Mouse (Mus musculus): ENCODE results near the gene Slc48a1. TPM values are rescaled to one million over a fixed set of nuclear protein-coding genes. Genes with fewer than 3 reads are reported as not detected.
A peak's percentile ranks its signal among the peaks of the same experiment; 100 is the strongest.

Slc48a1 gene
- total and polyA plus RNA-seq, 3 experiments, result 116 to 299 TPM; not detected in 1

GRCm38 (mm10) chr15:97811307-97811706 lies 33.0 kb downstream of the Slc48a1 start:
- H3K79me2 ChIP-seq (ENCODE audit: control insufficient read depth, insufficient read depth, low read length, poor library complexity), result peaks cover 34% of the 10 kb centered on the region
- DNase-seq (ENCODE audit: low read depth, low spot score), result no peak
- H3K36me3 ChIP-seq (ENCODE audit: control insufficient read depth in 1 of 2, insufficient read depth in 2 of 2, low read length in 2 of 2), result peaks cover 2 to 57% of the 10 kb centered on the region in 2 experiments; a peak in 3 of 4 replicates
- TF ChIP-seq KAT2A (conservative IDR thresholded peaks at IDR 0.05; ENCODE audit: low read depth, low read length) (no peak), ZMIZ1 (IDR thresholded peaks at IDR 0.05; ENCODE audit: low read depth, low read length) (0 out of 2 replicates have a peak, but pooled peaks have one; percentile 4)
- H3K27ac ChIP-seq (ENCODE audit: control insufficient read depth, low read depth, low read length), result no peak overlapping the region
- no peaks in the 10 kb centered on the region for H3K27me3 ChIP-seq (ENCODE audit: control insufficient read depth in 1 of 2, insufficient read depth in 2 of 2, low read length in 2 of 2)
- H3K4me1 ChIP-seq (ENCODE audit: control insufficient read depth in 1 of 2, insufficient read depth in 2 of 2, low read length in 2 of 2), result no peaks in the 10 kb centered on the region
- no peak overlapping the region for H3K4me3 ChIP-seq (ENCODE audit: control insufficient read depth in 1 of 2, insufficient read depth in 1 of 2, low read depth in 2 of 2, low read length in 2 of 2)
- H3K9ac ChIP-seq (ENCODE audit: control insufficient read depth, low read depth, low read length, poor library complexity, severe bottlenecking), result no peak overlapping the region
- H3K9me3 ChIP-seq (replicated peaks; ENCODE audit: insufficient read depth, low read length), result no peaks in the 10 kb centered on the region

DNA sequence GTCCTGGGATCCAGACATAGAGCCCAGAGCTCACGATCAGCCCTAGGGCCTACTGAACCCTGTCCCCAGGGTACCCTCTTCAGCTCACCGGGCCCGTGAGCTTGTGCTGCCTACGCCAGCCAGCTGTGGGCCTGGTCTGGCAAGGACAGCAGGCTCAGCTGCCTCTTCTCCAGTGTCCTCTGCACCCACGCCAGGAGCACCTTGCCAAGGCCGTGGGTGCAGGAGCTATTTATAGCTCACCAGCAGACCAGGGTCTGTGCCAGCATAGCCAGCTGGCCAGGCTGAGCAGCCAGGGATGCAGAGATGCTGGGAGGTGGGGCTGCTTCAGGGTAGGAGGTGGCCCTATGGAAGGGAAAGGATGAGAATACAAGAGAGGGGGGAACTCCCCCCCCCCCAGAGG lies 33.8 kb downstream of the Slc48a1 start:
- no peak overlapping the region for H3K4me3 ChIP-seq (ENCODE audit: control insufficient read depth in 1 of 2, insufficient read depth in 1 of 2, low read depth in 2 of 2, low read length in 2 of 2)
- H3K36me3 ChIP-seq (ENCODE audit: control insufficient read depth in 1 of 2, insufficient read depth in 2 of 2, low read length in 2 of 2), result peaks cover 2 to 60% of the 10 kb centered on the region in 2 experiments; a peak in 3 of 4 replicates
- H3K27ac ChIP-seq (ENCODE audit: control insufficient read depth, low read depth, low read length), result no peak overlapping the region
- H3K4me1 ChIP-seq (ENCODE audit: control insufficient read depth in 1 of 2, insufficient read depth in 2 of 2, low read length in 2 of 2), result no peaks in the 10 kb centered on the region
- TF ChIP-seq ETS1 (IDR thresholded peaks at IDR 0.05; ENCODE audit: low read depth, low read length) (0 out of 2 replicates have a peak, but pooled peaks have one; percentile 31), CHD1 (IDR thresholded peaks at IDR 0.05; ENCODE audit: low read depth, low read length) (no peak), ELF1 (IDR thresholded peaks at IDR 0.05; ENCODE audit: low read depth, low read length) (no peak), POLR2A (IDR thresholded peaks at IDR 0.05; ENCODE audit: control insufficient read depth in 1 of 2, insufficient read depth in 1 of 2, low read depth in 1 of 2, low read length in 2 of 2, poor library complexity in 1 of 2) (0 out of 4 replicates have a peak, but pooled peaks of 1 of the 2 experiments have one; percentile 15), RAD21 (IDR thresholded peaks at IDR 0.05; ENCODE audit: low read depth, low read length) (no peak), NRF1 (IDR thresholded peaks at IDR 0.05; ENCODE audit: insufficient read depth, low read depth, low read length, poor library complexity, severe bottlenecking) (no peak)
- no peaks in the 10 kb centered on the region for H3K9me3 ChIP-seq (replicated peaks; ENCODE audit: insufficient read depth, low read length)
- no peak for DNase-seq (ENCODE audit: low read depth, low spot score)
- peaks cover 41% of the 10 kb centered on the region for H3K79me2 ChIP-seq (ENCODE audit: control insufficient read depth, insufficient read depth, low read length, poor library complexity)
- H3K27me3 ChIP-seq (ENCODE audit: control insufficient read depth in 1 of 2, insufficient read depth in 2 of 2, low read length in 2 of 2), result no peaks in the 10 kb centered on the region
- no peak overlapping the region for H3K9ac ChIP-seq (ENCODE audit: control insufficient read depth, low read depth, low read length, poor library complexity, severe bottlenecking)

DNA sequence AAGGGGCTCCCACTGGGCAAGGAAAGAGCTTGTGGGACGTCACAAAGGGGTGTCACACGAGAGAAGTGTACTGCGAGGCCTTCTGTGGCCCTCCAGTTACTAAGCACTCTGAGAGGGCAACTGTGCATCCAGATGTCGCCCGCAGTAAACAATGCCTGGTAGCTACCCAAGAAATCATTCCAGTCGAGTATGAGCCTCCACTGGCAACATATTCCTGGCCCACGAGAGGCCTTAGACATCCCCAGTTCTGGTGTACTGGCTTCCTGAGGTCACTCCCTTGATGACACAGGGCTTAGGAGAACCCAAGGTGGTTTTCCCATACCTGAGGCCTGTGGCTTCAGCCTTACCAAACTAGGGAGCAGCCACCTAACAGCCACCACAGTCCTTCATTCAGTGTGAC lies 34.6 kb downstream of the Slc48a1 start:
- Histone ChIP-seq H3K27ac (ENCODE audit: control insufficient read depth, low read depth, low read length) (no peak overlapping the region), H3K27me3 (ENCODE audit: control insufficient read depth in 1 of 2, insufficient read depth in 2 of 2, low read length in 2 of 2) (no peaks in the 10 kb centered on the region), H3K4me3 (ENCODE audit: control insufficient read depth in 1 of 2, insufficient read depth in 1 of 2, low read depth in 2 of 2, low read length in 2 of 2) (no peak overlapping the region), H3K79me2 (ENCODE audit: control insufficient read depth, insufficient read depth, low read length, poor library complexity) (peaks cover 47% of the 10 kb centered on the region), H3K36me3 (ENCODE audit: control insufficient read depth in 1 of 2, insufficient read depth in 2 of 2, low read length in 2 of 2) (peaks cover 2 to 55% of the 10 kb centered on the region in 2 experiments; a peak in 3 of 4 replicates), H3K4me1 (ENCODE audit: control insufficient read depth in 1 of 2, insufficient read depth in 2 of 2, low read length in 2 of 2) (no peaks in the 10 kb centered on the region), H3K9ac (ENCODE audit: control insufficient read depth, low read depth, low read length, poor library complexity, severe bottlenecking) (no peak overlapping the region), H3K9me3 (replicated peaks; ENCODE audit: insufficient read depth, low read length) (no peaks in the 10 kb centered on the region)
- DNase-seq (ENCODE audit: low read depth, low spot score), result no peak
- TF ChIP-seq MAZ (IDR thresholded peaks at IDR 0.05; ENCODE audit: low read depth, low read length), result no peak
- TF ChIP-seq KAT2A (conservative IDR thresholded peaks at IDR 0.05; ENCODE audit: low read depth, low read length), result no peak
- no peak for TF ChIP-seq USF1 (IDR thresholded peaks at IDR 0.05; ENCODE audit: low read depth, low read length)
- no peak for TF ChIP-seq GABPA (IDR thresholded peaks at IDR 0.05; ENCODE audit: low read depth, low read length)
- no peak for TF ChIP-seq ZMIZ1 (IDR thresholded peaks at IDR 0.05; ENCODE audit: low read depth, low read length)
- no peak for TF ChIP-seq CHD2 (IDR thresholded peaks at IDR 0.05; ENCODE audit: low read length)
- no peak for TF ChIP-seq ZC3H11A (IDR thresholded peaks at IDR 0.05; ENCODE audit: low read depth, low read length)

Measured in MEL (cell line).